Mouse (Mus musculus) kidney, adult 11 months (tissue): ENCODE measurements around the gene Arhgap8.
A peak's percentile ranks its signal among the peaks of the same experiment; 100 is the strongest.
"Not testable (repeated sequence)": the region's sequence is repeated elsewhere in the genome, so short reads cannot be mapped to it uniquely, and the experiment has no call there.

Source experiments
- DNase-seq: peaks from one replicate; pipeline ENCODE4 v3.0.0; 2022

The Arhgap8 gene

GRCm38 (mm10) chr15:84736994-84737346 lies 17.1 kb downstream of the Arhgap8 start:
- no peak for DNase-seq

GRCm38 (mm10) chr15:84738246-84738645 lies 18.4 kb downstream of the Arhgap8 start:
- DNase-seq, result no peak

GRCm38 (mm10) chr15:84741573-84741972 lies 21.7 kb downstream of the Arhgap8 start:
- no peak for DNase-seq

- DNase-seq, result no peak
These were observed 23.5 kb downstream of the Arhgap8 start for GRCm38 (mm10) chr15:84743347-84743746.

- DNase-seq, result no peak
These were observed 24.5 kb downstream of the Arhgap8 start for GRCm38 (mm10) chr15:84744308-84744707.

GRCm38 (mm10) chr15:84745831-84746230 lies 26.0 kb downstream of the Arhgap8 start:
- DNase-seq, result no peak

GRCm38 (mm10) chr15:84754987-84755386 lies 35.1 kb downstream of the Arhgap8 start:
- peak; percentile 34 for DNase-seq

- DNase-seq, result no peak
These were observed 36.6 kb downstream of the Arhgap8 start for GRCm38 (mm10) chr15:84756426-84756825.

GRCm38 (mm10) chr15:84758493-84758892 lies 38.6 kb downstream of the Arhgap8 start:
- DNase-seq, result no peak

- DNase-seq, result no peak
These were observed 43.0 kb downstream of the Arhgap8 start for GRCm38 (mm10) chr15:84762712-84763422.

GRCm38 (mm10) chr15:84763423-84763812 lies 43.6 kb downstream of the Arhgap8 start:
- DNase-seq, result no peak

- no peak for DNase-seq
These were observed 46.8 kb downstream of the Arhgap8 start for GRCm38 (mm10) chr15:84766621-84767020.

- not testable (repeated sequence) for DNase-seq
These were observed 48.7 kb downstream of the Arhgap8 start for GRCm38 (mm10) chr15:84768531-84768930.

GRCm38 (mm10) chr15:84769641-84770341 lies 49.9 kb downstream of the Arhgap8 start:
- DNase-seq, result no peak

- no peak for DNase-seq
These were observed 52.6 kb downstream of the Arhgap8 start for GRCm38 (mm10) chr15:84772191-84773111.

GRCm38 (mm10) chr15:84775421-84776174 lies 55.7 kb downstream of the Arhgap8 start:
- DNase-seq, result no peak

- DNase-seq, result no peak
These were observed 58.7 kb downstream of the Arhgap8 start for GRCm38 (mm10) chr15:84778587-84778986.

- DNase-seq, result no peak
These were observed 65.0 kb downstream of the Arhgap8 start for GRCm38 (mm10) chr15:84784812-84785211.

- DNase-seq, result no peak
These were observed 67.3 kb downstream of the Arhgap8 start for GRCm38 (mm10) chr15:84787161-84787560.

GRCm38 (mm10) chr15:84793649-84794048 lies 73.8 kb downstream of the Arhgap8 start:
- DNase-seq, result no peak

- no peak for DNase-seq
These were observed 80.3 kb downstream of the Arhgap8 start for GRCm38 (mm10) chr15:84800132-84800531.

GRCm38 (mm10) chr15:84803685-84804084 lies 83.8 kb downstream of the Arhgap8 start:
- DNase-seq, result peak; percentile 21
